Mouse (Mus musculus) neural tube, embryonic 11.5 days (tissue): Measurements from ENCODE around the gene Rrp8. TPM values are rescaled to one million over a fixed set of nuclear protein-coding genes. Genes with fewer than 3 reads are reported as not detected.
"Not testable (repeated sequence)": the region's sequence is repeated elsewhere in the genome, so short reads cannot be mapped to it uniquely, and the experiment has no call there.

ENCODE experiments used
- ATAC-seq: fragments of 200-750 bp; cut with Nextera tagmentation; 2 replicates; pipeline ENCODE4 v1.8.0; 2017; ENCODE audit warnings: moderate number of reproducible peaks, mild to moderate bottlenecking, moderate TSS enrichment, moderate library complexity; ENCODE audit not compliant: insufficient read depth, low FRiP score, low TSS enrichment
- DNase-seq: peaks from one replicate; pipeline ENCODE4 v3.0.0-alpha.2; 2015; ENCODE audit warnings: low spot score
- H3K27ac ChIP-seq: fragments of 300-500 bp; sonication (generic); 2 replicates; pipeline ENCODE4 v1.5.1; 2014; ENCODE audit warnings: low read depth, mild to moderate bottlenecking, low read length
- H3K27me3 ChIP-seq: fragments of 300-500 bp; sonication (generic); 2 replicates; pipeline ENCODE4 v1.6.1; 2014; ENCODE audit warnings: mild to moderate bottlenecking, low read length, mixed read lengths; ENCODE audit not compliant: control insufficient read depth, insufficient read depth
- H3K36me3 ChIP-seq: fragments of 300-500 bp; sonication (generic); 2 replicates; pipeline ENCODE4 v1.6.1; 2014; ENCODE audit warnings: mild to moderate bottlenecking, low read length, moderate library complexity, mixed read lengths; ENCODE audit not compliant: control insufficient read depth, insufficient read depth
- H3K4me1 ChIP-seq: fragments of 300-500 bp; sonication (generic); 2 replicates; pipeline ENCODE4 v1.6.1; 2014; ENCODE audit warnings: low read length, mixed read lengths; ENCODE audit not compliant: control insufficient read depth, insufficient read depth
- H3K4me2 ChIP-seq: fragments of 300-500 bp; sonication (generic); 2 replicates; pipeline ENCODE4 v1.6.1; 2014; ENCODE audit warnings: low read depth, mild to moderate bottlenecking, moderate library complexity
- H3K4me3 ChIP-seq: fragments of 300-500 bp; sonication (generic); 2 replicates; pipeline ENCODE4 v1.5.1; 2014; ENCODE audit warnings: low read depth, low read length
- H3K9ac ChIP-seq: fragments of 300-500 bp; sonication (generic); 2 replicates; pipeline ENCODE4 v1.6.1; 2014; ENCODE audit warnings: mild to moderate bottlenecking, low read length
- H3K9me3 ChIP-seq: fragments of 300-500 bp; sonication (generic); 2 replicates; pipeline ENCODE4 v1.6.1; 2016; ENCODE audit warnings: low read length; ENCODE audit not compliant: control insufficient read depth
- WGBS: fragments of 180-500 bp; shearing (Covaris S2); extraction: QIAGEN DNeasy Blood & Tissue Kit; methylation state at CpG from one replicate; pipeline ENCODE4 v1.1.7; 2014; 5-methylcytosine and 5-hydroxymethylcytosine counted together
- polyA plus RNA-seq: library from polyadenylated mRNA; unstranded; fragments of >200 nt; fragmentation: Nextera tagmentation; extraction: Ambion mirVana; gene quantifications from 2 replicates; pipeline ENCODE4 v1.2.1, GENCODE M21; 2014

Gene Rrp8
- polyA plus RNA-seq, 1 experiment from 2014 or later, result 37.5 TPM

DNA sequence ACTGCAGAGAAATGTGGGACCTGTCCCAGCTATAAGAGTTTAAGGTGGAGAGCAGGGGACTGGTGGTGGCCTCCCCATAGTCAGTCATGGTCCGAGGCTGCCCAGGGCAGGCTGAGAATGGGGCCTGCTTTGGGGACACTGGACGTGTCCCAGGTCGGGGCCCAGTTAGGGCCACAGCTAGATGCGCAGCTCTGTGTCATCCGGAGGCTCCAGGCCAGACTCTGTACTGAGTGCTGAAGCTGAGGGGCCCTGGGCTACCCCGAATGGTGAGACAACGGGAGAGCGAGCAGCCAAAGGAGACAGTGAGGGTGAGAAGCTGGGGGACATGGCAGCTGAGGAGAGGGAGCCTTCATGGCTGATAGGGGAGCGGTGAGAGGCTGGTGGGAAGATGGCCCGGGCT, 16.1 kb upstream of the Rrp8 start:
- Histone ChIP-seq H3K4me3 (no peak overlapping the region), H3K36me3 (peaks cover 35% of the 10 kb centered on the region), H3K9ac (no peak overlapping the region), H3K27ac (no peak overlapping the region), H3K9me3 (no peaks in the 10 kb centered on the region), H3K4me2 (no peak overlapping the region), H3K27me3 (no peaks in the 10 kb centered on the region), H3K4me1 (peaks cover 3% of the 10 kb centered on the region; the same call in 1 of the 2 replicates)
- DNase-seq (no peak), ATAC-seq (no peak)
- 88% methylated on average over 10 of the region's 10 CpGs for WGBS

DNA sequence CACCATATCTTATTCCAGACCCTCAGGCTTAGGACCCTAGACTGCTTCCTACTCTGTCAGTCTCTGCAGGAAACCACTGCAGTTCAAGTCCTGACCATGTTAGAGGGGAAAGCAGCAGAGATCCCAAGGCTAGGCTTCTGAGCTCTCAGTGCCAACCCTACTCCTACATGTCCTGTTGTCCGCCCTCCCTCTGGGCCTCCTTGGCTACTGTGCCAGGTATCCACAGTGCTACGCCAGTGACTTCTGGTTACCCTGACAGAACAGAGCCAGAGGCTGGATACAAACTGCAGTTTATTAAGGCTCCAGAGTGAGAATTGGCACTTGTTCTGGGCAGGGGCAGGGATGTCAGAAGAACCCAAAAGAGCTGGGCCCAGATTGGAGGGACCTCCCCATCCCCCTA, 15.5 kb upstream of the Rrp8 start:
- no peak for DNase-seq
- Histone ChIP-seq H3K4me3 (no peak overlapping the region), H3K36me3 (peaks cover 30% of the 10 kb centered on the region), H3K27ac (no peak overlapping the region), H3K4me2 (no peak overlapping the region), H3K9ac (no peak overlapping the region), H3K9me3 (no peaks in the 10 kb centered on the region), H3K27me3 (no peaks in the 10 kb centered on the region), H3K4me1 (peaks cover 3% of the 10 kb centered on the region; the same call in 1 of the 2 replicates)
- WGBS, result 84% methylated on average over 2 of the region's 2 CpGs
- no peak; the same call in 1 of the 2 replicates for ATAC-seq

DNA sequence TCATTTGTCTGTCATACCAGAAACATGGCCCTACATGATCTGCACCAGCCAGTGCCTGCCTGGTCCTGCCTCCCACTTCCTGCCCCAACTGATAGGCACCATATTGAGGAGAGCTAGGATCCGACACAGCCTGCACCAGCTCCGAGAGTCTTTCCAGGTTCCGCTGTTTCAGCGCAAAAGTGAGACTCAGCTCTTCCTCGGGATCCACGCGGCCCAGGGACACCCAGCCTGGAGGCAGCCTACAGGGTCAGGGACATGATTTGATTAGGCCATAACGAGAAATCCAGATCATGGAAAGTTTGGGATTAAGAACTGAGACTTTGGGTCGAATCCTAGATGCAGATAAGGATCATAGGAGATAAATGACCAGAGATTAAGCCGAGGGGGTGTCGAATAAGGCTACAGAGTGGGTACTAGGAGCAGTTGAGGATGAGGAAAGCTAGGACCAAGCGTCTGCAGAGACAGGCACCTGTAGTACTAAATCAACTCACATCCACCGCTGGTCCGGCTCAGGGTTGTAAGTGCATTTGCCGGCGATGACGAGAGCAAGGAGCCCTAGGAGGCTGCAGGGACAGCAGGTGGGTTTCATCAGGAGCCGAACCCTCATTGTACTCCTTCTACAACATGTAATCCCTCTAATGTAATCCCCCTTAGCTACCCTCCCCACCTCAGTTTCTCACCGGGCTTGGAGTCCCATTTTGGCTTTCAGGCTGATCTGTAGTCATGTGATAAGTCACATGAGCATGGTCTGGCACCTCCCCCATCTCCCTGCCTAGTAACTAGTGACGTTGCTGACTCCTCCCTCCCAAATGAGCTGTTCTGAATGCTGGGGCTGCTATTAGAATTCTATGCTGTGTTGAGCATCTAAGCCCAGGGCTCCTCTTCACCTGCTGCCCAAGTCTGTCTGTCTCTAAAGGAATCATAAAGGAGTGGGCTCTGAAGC, 14.6 kb upstream of the Rrp8 start, which contains the start of gene Tpp1:
TSS of gene Tpp1 (minus strand) at position 745 of the 943 bp plus-strand sequence.
- Histone ChIP-seq H3K4me2 (peak within 1 kb of the TSS; percentile 69), H3K4me3 (peak within 1 kb of the TSS; percentile 55), H3K9ac (peak within 1 kb of the TSS; percentile 68), H3K4me1 (peaks cover 3% of the 10 kb centered on the region; the same call in 1 of the 2 replicates), H3K27ac (no peak within 1 kb of the TSS), H3K27me3 (no peaks in the 10 kb centered on the region), H3K36me3 (peaks cover 28% of the 10 kb centered on the region), H3K9me3 (no peaks in the 10 kb centered on the region)
- DNase-seq (peak; percentile 85), ATAC-seq (peak; percentile 95)
- WGBS, result 24% methylated on average over 20 of the region's 20 CpGs

DNA sequence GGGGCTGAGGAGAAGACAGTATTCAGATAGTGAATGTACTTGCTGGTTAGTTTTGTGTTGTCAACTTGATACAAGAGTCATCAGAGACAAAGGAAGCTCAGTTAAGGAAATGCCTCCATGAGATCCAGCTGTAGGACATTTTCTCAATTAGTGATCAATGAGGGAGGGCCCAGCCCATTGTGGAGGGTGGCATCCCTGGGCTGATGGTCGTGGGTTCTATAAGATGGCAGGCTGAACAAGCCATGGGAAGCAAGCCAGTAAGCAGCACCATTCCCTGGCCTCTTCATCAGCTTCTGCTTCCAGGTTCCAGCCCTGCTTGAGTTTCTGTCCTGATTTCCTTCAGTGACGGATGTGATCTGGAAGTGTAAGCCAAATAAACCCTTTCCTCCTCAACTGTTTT, 10.6 kb upstream of the Rrp8 start:
- H3K4me2 ChIP-seq, result no peak overlapping the region
- ATAC-seq, result no peak
- H3K27me3 ChIP-seq, result no peaks in the 10 kb centered on the region
- H3K9ac ChIP-seq, result no peak overlapping the region
- no peak for DNase-seq
- no peak overlapping the region for H3K27ac ChIP-seq
- H3K9me3 ChIP-seq, result no peaks in the 10 kb centered on the region
- peaks cover 5% of the 10 kb centered on the region for H3K36me3 ChIP-seq
- peaks cover 10% of the 10 kb centered on the region for H3K4me1 ChIP-seq
- no peak overlapping the region for H3K4me3 ChIP-seq
- WGBS, result 82% methylated on average over 2 of the region's 2 CpGs

DNA sequence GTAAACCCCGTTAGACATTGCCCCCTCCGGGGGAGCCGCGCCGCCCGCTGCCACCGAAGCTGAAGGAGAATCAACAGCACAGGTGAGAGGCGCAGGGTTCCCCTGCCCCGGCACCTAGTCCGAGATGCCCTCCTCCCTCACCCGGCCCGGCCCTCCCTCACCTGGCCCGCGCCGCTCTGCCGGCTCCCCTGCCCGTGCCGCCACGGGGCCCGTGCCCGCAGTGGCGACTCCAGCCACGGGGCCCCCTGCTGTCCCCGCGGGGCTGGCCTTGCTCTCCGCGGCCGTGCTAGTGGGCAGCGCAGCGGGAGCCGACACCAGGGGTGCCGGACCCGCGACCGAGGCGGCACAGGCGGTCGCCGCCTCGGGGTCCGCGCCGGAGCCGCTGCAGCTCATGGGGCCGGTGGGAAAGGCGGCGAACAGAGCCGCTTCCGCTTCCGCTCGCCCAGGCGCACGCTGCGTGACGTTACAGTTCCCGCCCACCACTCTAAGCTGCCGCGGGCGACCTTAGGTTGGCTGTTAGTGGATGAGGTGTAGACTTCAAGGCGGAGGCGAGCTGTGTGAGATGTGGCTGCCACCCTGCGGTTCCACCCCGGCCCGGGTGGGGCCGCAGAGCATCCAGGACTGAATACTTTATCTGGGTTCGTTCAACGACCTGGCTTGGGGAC, 6.9 kb upstream of the Rrp8 start, which contains the start of gene Taf10:
TSS of gene Taf10 (minus strand) at position 436 of the 665 bp plus-strand sequence.
- DNase-seq, result peak; percentile 91
- Histone ChIP-seq H3K36me3 (peaks cover 6% of the 10 kb centered on the region), H3K27me3 (no peaks in the 10 kb centered on the region), H3K4me3 (peak within 1 kb of the TSS; percentile 98), H3K27ac (peak within 1 kb of the TSS; percentile 63), H3K9me3 (no peaks in the 10 kb centered on the region), H3K4me1 (peaks cover 7% of the 10 kb centered on the region), H3K4me2 (peak within 1 kb of the TSS; percentile 86), H3K9ac (peak within 1 kb of the TSS; percentile 86)
- WGBS, result under 1% methylated on average over 64 of the region's 67 CpGs
- ATAC-seq, result peak; percentile 96

DNA sequence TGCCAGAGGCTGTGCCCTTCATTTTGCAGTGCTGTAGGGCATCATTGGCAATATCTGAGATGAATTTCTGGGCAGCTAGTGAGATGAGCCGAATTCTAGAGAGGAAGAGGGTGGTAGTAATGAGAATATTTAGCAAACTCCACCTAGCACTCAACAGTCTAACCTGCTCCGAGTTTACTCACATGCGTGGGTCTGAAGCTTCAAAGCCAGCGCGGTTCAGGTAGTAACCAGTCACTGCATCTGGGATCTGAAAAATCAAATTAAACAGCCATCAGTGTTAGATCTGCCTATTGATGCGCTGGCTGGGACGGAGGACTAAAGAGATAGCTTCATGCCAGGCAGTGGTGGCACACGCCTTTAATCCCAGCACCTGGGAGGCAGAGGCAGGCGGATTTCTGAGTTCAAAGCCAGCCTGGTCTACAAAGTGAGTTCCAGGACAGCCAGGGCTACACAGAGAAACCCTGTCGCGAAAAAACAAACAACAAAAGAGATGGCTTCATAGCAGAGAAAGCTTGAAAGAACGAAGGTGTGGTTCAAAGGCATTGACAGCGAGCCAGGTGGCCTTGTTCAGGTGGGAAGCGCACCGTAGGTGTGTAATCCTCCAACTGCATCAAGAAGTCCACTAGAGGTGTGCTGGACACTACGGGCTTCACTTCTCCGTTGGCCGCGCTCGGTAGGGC, 6.2 kb upstream of the Rrp8 start:
- H3K9ac ChIP-seq, result peak overlapping the region; percentile 86
- H3K36me3 ChIP-seq, ATAC-seq, H3K9me3 ChIP-seq, H3K27ac ChIP-seq, H3K4me1 ChIP-seq, DNase-seq, H3K27me3 ChIP-seq: not testable (repeated sequence)
- WGBS, result 49% methylated on average over 15 of the region's 20 CpGs
- peak overlapping the region; percentile 86 for H3K4me2 ChIP-seq
- peak overlapping the region; percentile 98 for H3K4me3 ChIP-seq

DNA sequence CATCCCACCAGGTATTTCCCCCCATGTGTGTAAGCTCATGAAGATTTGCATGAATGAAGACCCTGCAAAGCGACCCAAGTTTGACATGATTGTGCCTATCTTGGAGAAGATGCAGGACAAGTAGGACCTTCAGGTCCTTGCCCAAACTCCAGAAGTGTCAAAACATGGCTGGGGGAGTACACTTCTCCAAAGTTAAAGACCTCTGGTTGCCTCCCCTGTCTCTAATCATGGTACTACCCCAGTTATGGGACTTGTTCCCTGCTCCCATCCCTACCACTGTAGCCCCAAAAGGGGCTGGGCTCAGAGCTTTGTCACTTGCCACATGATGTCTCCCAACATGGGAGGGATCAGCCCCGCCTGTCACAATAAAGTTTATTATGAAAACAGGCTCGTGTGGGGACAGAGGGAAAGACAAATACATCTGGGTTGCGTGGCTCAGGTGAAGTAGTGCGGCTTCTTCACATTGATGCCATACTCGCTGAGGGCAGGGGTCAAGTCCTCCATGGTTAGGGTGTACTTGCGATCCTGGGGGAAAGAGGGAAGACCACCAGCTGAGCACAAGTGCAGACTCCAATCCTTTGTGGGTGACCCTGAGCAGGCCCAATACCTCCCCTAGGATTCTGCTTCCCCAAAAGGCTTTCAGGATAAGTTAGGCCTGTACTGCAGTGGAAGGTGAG, 5.5 kb upstream of the Rrp8 start:
- not testable (repeated sequence) for H3K9me3 ChIP-seq, H3K27me3 ChIP-seq, H3K9ac ChIP-seq, ATAC-seq, H3K4me3 ChIP-seq, H3K27ac ChIP-seq, H3K4me1 ChIP-seq, DNase-seq, H3K36me3 ChIP-seq
- WGBS, result 84% methylated on average over 7 of the region's 7 CpGs
- H3K4me2 ChIP-seq, result peak overlapping the region; percentile 86

DNA sequence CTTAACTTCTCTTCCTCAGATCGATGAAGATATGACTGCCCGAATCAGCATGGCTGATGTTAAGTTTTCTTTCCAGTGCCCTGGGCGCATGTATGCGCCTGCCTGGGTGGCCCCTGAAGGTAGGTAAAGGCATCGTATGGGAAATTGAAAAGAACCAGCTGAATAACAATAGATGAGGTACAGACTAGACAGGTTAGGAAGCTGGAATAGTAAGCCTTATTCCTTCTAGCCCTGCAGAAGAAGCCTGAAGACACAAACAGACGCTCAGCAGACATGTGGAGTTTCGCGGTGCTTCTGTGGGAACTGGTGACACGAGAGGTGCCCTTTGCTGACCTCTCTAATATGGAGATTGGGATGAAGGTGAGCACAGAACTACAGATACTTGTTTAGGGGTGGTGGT, 4.8 kb upstream of the Rrp8 start:
- DNase-seq (no peak), ATAC-seq (no peak)
- Histone ChIP-seq H3K9me3 (no peaks in the 10 kb centered on the region), H3K4me2 (no peak overlapping the region), H3K27ac (no peak overlapping the region), H3K4me3 (no peak overlapping the region), H3K27me3 (no peaks in the 10 kb centered on the region), H3K4me1 (peaks cover 12% of the 10 kb centered on the region), H3K36me3 (peaks cover 2% of the 10 kb centered on the region), H3K9ac (no peak overlapping the region)
- 95% methylated on average over 9 of the region's 9 CpGs for WGBS
